Mouse (Mus musculus) erythroblast, embryonic 14.5 days (primary cell): Measurements from ENCODE around the gene Tspan14. TPM values are rescaled to one million over a fixed set of nuclear protein-coding genes. Genes with fewer than 3 reads are reported as not detected.

ENCODE experiments used
- H3K27me3 ChIP-seq: 2 replicates; pipeline ENCODE4 v1.6.1; 2012; ENCODE audit warnings: inconsistent platforms; ENCODE audit not compliant: control insufficient read depth
- H3K36me3 ChIP-seq: 2 replicates; pipeline ENCODE4 v1.6.1; 2012; ENCODE audit warnings: mild to moderate bottlenecking, inconsistent platforms; ENCODE audit not compliant: control insufficient read depth
- H3K4me1 ChIP-seq: 2 replicates; pipeline ENCODE4 v1.6.1; 2012; ENCODE audit warnings: inconsistent platforms; ENCODE audit not compliant: control insufficient read depth
- H3K4me3 ChIP-seq: replicated peaks from 2 replicates; pipeline ENCODE3; 2012; ENCODE audit warnings: moderate library complexity, mild to moderate bottlenecking, inconsistent platforms
- H3K9me3 ChIP-seq: 2 replicates; pipeline ENCODE4 v1.6.1; 2012; ENCODE audit warnings: low read length, inconsistent platforms, mixed read lengths; ENCODE audit not compliant: control insufficient read depth
- GATA1 ChIP-seq: IDR thresholded peaks from 2 replicates; pipeline ENCODE4 v1.6.1; 2012; ENCODE audit warnings: low read length, inconsistent platforms, mixed read lengths
- TAL1 ChIP-seq: IDR thresholded peaks from 3 replicates; pipeline ENCODE4 v1.6.1; 2012; ENCODE audit warnings: low read length, inconsistent platforms, mixed read lengths
- polyA plus RNA-seq: library from polyadenylated mRNA; stranded (reverse); fragments of >175 nt; gene quantifications from 2 replicates; pipeline ENCODE4 v1.2.3, GENCODE M21; 2012

Gene Tspan14
- polyA plus RNA-seq, 1 experiment: 0.33 TPM

- peaks cover 68% of the 10 kb centered on the region for H3K4me1 ChIP-seq
- peaks cover 19% of the 10 kb centered on the region for H3K36me3 ChIP-seq
- peak overlapping the region; percentile 64 for H3K4me3 ChIP-seq
- no peaks in the 10 kb centered on the region for H3K27me3 ChIP-seq
- no peaks in the 10 kb centered on the region for H3K9me3 ChIP-seq
- TF ChIP-seq GATA1 (peak; percentile 70), TAL1 (no peak)
Observed at GRCm38 (mm10) chr14:40947431-40948394, 18.9 kb downstream of the Tspan14 start.

- Histone ChIP-seq H3K4me1 (peaks cover 51% of the 10 kb centered on the region), H3K9me3 (no peaks in the 10 kb centered on the region), H3K4me3 (no peak overlapping the region), H3K27me3 (no peaks in the 10 kb centered on the region), H3K36me3 (peaks cover 10% of the 10 kb centered on the region)
- TF ChIP-seq TAL1 (no peak), GATA1 (no peak)
Observed at GRCm38 (mm10) chr14:40943802-40944201, 22.8 kb downstream of the Tspan14 start.

- peaks cover 4% of the 10 kb centered on the region for H3K36me3 ChIP-seq
Observed at GRCm38 (mm10) chr14:40942429-40942828, 24.2 kb downstream of the Tspan14 start.

GRCm38 (mm10) chr14:40938380-40938987, 28.1 kb downstream of the Tspan14 start:
- no peak overlapping the region for H3K4me3 ChIP-seq
- no peak for TF ChIP-seq TAL1
- no peak for TF ChIP-seq GATA1
- H3K4me1 ChIP-seq: peaks cover 48% of the 10 kb centered on the region
- H3K27me3 ChIP-seq: no peaks in the 10 kb centered on the region
- no peaks in the 10 kb centered on the region for H3K9me3 ChIP-seq
- H3K36me3 ChIP-seq: peaks cover 7% of the 10 kb centered on the region

More at GRCm38 (mm10) chr14:40942429-40942828, 24.2 kb downstream of the Tspan14 start:
- no peak overlapping the region for H3K4me3 ChIP-seq
- no peak for TF ChIP-seq TAL1
- no peak for TF ChIP-seq GATA1
- no peaks in the 10 kb centered on the region for H3K27me3 ChIP-seq
- no peaks in the 10 kb centered on the region for H3K9me3 ChIP-seq
- peaks cover 39% of the 10 kb centered on the region for H3K4me1 ChIP-seq

GRCm38 (mm10) chr14:40937052-40937451, 29.6 kb downstream of the Tspan14 start:
- Histone ChIP-seq H3K36me3 (peaks cover 11% of the 10 kb centered on the region), H3K4me3 (no peak overlapping the region), H3K9me3 (no peaks in the 10 kb centered on the region), H3K27me3 (no peaks in the 10 kb centered on the region), H3K4me1 (peaks cover 50% of the 10 kb centered on the region)
- TF ChIP-seq GATA1: no peak
- no peak for TF ChIP-seq TAL1

GRCm38 (mm10) chr14:40935481-40935880, 31.1 kb downstream of the Tspan14 start:
- H3K27me3 ChIP-seq: no peaks in the 10 kb centered on the region
- no peak overlapping the region for H3K4me3 ChIP-seq
- TF ChIP-seq GATA1: no peak
- no peak for TF ChIP-seq TAL1
- H3K4me1 ChIP-seq: peaks cover 57% of the 10 kb centered on the region
- H3K9me3 ChIP-seq: no peaks in the 10 kb centered on the region
- peaks cover 14% of the 10 kb centered on the region for H3K36me3 ChIP-seq

GRCm38 (mm10) chr14:40935054-40935453, 31.6 kb downstream of the Tspan14 start:
- peaks cover 14% of the 10 kb centered on the region for H3K36me3 ChIP-seq
- no peaks in the 10 kb centered on the region for H3K27me3 ChIP-seq
- no peak overlapping the region for H3K4me3 ChIP-seq
- no peaks in the 10 kb centered on the region for H3K9me3 ChIP-seq
- peaks cover 54% of the 10 kb centered on the region for H3K4me1 ChIP-seq
- no peak for TF ChIP-seq TAL1
- no peak for TF ChIP-seq GATA1

- H3K36me3 ChIP-seq: peaks cover 14% of the 10 kb centered on the region
- H3K27me3 ChIP-seq: no peaks in the 10 kb centered on the region
- TF ChIP-seq GATA1 (no peak), TAL1 (no peak)
- no peak overlapping the region for H3K4me3 ChIP-seq
- H3K9me3 ChIP-seq: no peaks in the 10 kb centered on the region
- H3K4me1 ChIP-seq: peaks cover 50% of the 10 kb centered on the region
Observed at GRCm38 (mm10) chr14:40933328-40933727, 33.3 kb downstream of the Tspan14 start.

- Histone ChIP-seq H3K4me3 (no peak overlapping the region), H3K36me3 (peaks cover 14% of the 10 kb centered on the region), H3K9me3 (no peaks in the 10 kb centered on the region), H3K4me1 (peaks cover 61% of the 10 kb centered on the region), H3K27me3 (no peaks in the 10 kb centered on the region)
- TF ChIP-seq GATA1: no peak
- no peak for TF ChIP-seq TAL1
Observed at GRCm38 (mm10) chr14:40932225-40932624, 34.4 kb downstream of the Tspan14 start.
